Mouse (Mus musculus): ENCODE results near the gene Llgl2.

The Llgl2 gene

GRCm38 (mm10) chr11:115823774-115824740 lies at the start of gene Llgl2:
Gene Llgl2, plus strand, starts transcription at chr11:115824049.
- peak; percentile 86 for DNase-seq (ENCODE audit: low read depth, low spot score)

DNA sequence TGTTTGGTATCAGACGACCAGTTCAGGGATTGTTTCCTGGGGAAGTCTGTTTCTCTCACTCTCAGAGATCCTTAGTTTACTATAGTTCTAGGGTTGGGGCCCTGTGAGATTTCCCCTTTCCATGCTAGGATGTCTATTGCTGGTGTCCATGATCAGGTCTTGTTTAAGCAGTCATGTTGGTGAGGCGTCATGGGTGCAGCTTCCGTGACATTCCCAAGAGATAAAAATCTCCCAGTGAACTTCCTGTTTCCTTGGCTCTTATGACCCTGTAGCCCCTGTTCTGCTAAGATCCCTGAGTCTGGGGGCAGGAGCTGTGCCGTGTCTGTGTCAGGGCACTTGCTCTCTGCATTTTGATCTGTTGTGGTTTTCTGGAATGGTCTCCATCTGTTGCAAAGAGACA lies 49.2 kb upstream of the Llgl2 start:
- DNase-seq (ENCODE audit: low read depth, low spot score): no peak

- peak; percentile 70 for DNase-seq (ENCODE audit: low read depth, low spot score)
Measured at GRCm38 (mm10) chr11:115775821-115776665, 47.8 kb upstream of the Llgl2 start.

DNA sequence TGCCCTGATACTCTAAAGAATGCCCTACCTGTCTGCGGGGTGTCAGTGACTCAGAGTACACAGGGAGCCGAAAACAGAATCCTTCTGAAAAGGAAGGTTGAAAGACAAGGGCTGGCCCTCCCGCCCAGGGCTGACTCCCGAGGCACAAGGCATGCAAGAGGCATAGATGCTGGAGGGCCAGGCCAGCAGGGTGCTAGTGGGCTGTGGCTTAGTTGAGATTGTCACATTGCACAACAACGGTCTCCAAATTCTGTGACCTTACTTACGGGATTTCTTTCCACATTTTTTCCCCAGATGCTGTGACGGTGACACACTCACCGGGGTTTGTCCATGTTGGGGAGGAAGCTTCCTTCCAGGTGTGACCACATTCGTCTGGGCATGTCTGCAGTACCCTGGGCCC lies 46.9 kb upstream of the Llgl2 start:
- no peak for DNase-seq (ENCODE audit: low read depth, low spot score)

GRCm38 (mm10) chr11:115777487-115778335 lies 46.1 kb upstream of the Llgl2 start:
- no peak for DNase-seq (ENCODE audit: low read depth, low spot score)

DNA sequence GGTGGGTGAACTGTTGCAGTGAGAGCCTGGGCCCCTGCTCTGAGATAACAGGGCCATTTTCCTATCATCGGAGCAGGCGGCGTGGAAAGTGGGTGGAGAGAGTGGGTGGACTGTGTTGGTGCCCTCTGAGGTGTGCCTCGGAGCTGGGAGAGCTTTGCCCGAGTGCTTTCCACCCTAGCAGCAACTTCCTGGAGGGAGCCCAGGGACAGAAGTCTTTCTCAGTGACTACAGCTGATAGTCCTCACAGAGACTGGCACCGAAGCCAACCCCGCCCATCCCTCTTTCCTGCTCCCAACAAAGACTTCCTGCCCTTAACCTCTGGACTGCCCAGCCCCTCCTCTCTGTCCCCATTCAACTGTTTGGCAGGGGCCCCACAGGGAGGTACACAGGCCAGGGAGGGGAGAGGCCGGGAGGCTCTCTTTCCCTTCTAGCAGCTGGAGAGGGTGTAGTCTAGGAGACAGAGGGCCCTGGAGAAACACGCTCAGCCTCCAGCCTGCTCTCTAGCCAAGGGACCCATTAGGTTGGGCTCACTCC lies 44.7 kb upstream of the Llgl2 start:
- peak; percentile 48 for DNase-seq (ENCODE audit: low read depth, low spot score)

DNA sequence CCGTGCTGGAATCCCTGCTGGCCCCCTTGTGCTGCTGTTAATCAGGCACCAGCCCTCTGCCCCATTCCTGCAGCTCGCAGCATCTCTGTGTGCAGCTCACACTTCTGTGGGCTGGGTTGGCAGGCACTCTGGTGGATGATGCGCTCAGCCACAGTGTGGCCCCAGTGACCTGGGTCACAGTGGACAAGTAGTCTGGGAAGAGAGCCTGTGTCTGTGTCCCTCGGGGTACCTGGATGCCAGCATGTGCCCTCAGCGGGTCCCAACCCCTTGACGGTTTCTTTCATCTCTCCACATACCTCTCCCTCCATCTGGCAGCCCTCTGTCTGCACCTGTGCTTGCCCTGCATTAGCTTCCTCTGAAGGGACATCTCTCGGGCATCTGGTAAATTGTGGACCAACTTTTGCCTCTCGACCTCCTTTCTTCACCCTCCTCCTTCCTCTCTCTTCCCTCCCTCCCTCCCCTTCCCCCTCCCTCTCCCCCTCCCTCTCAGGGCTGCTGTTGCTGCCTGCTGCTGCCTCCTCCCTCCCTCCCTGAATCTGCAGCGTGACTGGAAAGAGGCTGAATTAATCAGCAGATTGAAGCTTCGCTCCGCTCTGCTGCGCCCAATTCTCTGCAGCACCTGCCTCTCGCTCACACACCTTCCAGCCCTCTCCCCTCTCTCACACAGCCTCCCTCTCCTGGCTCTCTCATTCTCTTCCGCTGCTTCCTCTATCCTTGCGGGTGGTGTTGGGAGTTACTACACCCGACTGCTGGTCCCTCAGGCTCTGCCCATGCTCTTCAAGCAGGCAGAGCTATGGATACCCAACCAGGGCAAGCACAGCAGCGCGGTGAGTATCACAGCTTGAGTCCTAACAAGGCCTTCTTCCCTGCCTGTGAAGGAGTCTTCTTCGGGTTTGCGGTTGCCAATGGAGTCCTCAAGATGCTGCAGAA lies 43.4 kb upstream of the Llgl2 start:
- DNase-seq (ENCODE audit: low read depth, low spot score): peak; percentile 90

GRCm38 (mm10) chr11:115786473-115786872 lies 37.4 kb upstream of the Llgl2 start:
- DNase-seq (ENCODE audit: low read depth, low spot score): no peak

DNA sequence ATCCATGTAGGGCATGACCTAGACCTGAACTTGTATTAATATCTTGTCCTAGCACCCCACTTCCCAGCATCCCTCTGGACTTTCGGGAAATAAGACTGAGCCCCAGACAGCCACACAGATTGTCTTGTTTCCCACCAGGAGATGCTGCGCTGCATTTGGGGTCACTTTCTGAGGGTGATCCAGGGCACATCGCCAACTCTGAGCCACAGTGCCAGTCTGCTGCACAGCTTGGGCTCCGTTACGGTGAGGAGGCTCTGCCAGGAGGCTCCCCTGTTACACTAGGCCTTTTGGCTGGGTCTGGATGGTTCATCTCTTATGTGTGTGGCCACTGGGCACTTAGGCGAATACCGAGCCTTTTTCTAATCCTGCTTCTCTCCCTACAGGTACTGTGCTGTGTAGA lies 34.1 kb upstream of the Llgl2 start:
- DNase-seq (ENCODE audit: low read depth, low spot score): peak; percentile 59

GRCm38 (mm10) chr11:115791919-115792318 lies 31.9 kb upstream of the Llgl2 start:
- peak; percentile 82 for DNase-seq (ENCODE audit: low read depth, low spot score)

DNA sequence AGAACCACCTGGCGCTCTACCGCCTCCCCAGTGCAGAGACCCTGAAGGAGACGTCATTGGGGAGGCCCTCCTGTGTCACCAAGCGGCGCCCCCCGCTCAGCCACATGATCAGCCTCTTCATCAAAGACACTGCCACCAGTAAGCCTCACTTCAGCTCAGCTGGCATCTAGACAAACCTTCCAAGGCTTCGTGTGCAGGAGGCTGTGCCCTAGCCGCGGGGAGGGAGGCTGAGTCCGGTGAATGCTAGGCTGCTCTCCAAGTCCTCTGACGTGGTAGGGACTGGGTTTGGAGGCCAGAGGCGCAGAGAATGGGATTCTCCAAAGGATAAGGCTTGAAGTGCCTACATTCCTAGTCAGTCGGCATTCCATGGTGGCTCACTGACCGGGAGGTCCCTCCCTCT lies 31.5 kb upstream of the Llgl2 start:
- DNase-seq (ENCODE audit: low read depth, low spot score): peak; percentile 77

DNA sequence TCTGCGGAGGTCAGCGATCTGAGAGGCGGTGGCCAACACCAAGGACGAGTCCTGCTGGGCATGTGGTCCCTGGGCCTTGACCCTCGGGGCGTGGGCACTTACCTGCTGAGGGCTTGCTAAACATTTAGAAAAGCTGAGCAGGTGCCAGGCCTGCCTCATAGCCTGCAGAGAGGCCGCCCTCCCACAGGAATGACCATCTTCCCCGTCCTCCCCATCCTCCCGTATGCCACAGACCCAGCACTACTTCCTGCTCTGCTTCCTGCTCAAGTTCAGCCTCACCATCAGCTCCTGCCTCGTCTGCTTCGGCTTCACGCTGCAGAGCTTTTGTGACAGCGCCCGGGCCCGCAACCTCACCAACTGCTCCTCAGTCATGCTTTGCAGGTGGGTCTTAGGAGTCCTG lies 27.0 kb upstream of the Llgl2 start:
- DNase-seq (ENCODE audit: low read depth, low spot score): no peak

- no peak for DNase-seq (ENCODE audit: low read depth, low spot score)
Measured at GRCm38 (mm10) chr11:115797665-115798064, 26.2 kb upstream of the Llgl2 start.

- no peak for DNase-seq (ENCODE audit: low read depth, low spot score)
Measured at GRCm38 (mm10) chr11:115800981-115801380, 22.9 kb upstream of the Llgl2 start.

- DNase-seq (ENCODE audit: low read depth, low spot score): no peak
Measured at GRCm38 (mm10) chr11:115803072-115803709, 20.7 kb upstream of the Llgl2 start.

GRCm38 (mm10) chr11:115805005-115805404 lies 18.8 kb upstream of the Llgl2 start:
- no peak for DNase-seq (ENCODE audit: low read depth, low spot score)

- DNase-seq (ENCODE audit: low read depth, low spot score): no peak
Measured at GRCm38 (mm10) chr11:115806154-115806553, 17.7 kb upstream of the Llgl2 start.

- DNase-seq (ENCODE audit: low read depth, low spot score): peak; percentile 78
Measured at GRCm38 (mm10) chr11:115807306-115807705, 16.5 kb upstream of the Llgl2 start.

- no peak for DNase-seq (ENCODE audit: low read depth, low spot score)
Measured at GRCm38 (mm10) chr11:115807971-115808370, 15.9 kb upstream of the Llgl2 start.
